Mouse (Mus musculus) common myeloid progenitor, adult 5-6 weeks (primary cell): Measurements from ENCODE around the gene Ncoa3. TPM values are rescaled to one million over a fixed set of nuclear protein-coding genes. Genes with fewer than 3 reads are reported as not detected.

ENCODE experiments used
- ATAC-seq: replicated peaks from 2 replicates; pipeline ENCODE4 v1.8.0; 2016; ENCODE audit warnings: low read depth, mild to moderate bottlenecking, moderate TSS enrichment, inconsistent platforms; ENCODE audit not compliant: poor library complexity, severe bottlenecking
- total RNA-seq: library from RNA; stranded (forward); fragments of 200-1000, 187-1606 nt; gene quantifications from 2 replicates; pipeline ENCODE4 v1.2.3, GENCODE M21; 2017

The Ncoa3 gene
- total RNA-seq, 1 experiment from 2014 or later: 39.7 TPM

DNA sequence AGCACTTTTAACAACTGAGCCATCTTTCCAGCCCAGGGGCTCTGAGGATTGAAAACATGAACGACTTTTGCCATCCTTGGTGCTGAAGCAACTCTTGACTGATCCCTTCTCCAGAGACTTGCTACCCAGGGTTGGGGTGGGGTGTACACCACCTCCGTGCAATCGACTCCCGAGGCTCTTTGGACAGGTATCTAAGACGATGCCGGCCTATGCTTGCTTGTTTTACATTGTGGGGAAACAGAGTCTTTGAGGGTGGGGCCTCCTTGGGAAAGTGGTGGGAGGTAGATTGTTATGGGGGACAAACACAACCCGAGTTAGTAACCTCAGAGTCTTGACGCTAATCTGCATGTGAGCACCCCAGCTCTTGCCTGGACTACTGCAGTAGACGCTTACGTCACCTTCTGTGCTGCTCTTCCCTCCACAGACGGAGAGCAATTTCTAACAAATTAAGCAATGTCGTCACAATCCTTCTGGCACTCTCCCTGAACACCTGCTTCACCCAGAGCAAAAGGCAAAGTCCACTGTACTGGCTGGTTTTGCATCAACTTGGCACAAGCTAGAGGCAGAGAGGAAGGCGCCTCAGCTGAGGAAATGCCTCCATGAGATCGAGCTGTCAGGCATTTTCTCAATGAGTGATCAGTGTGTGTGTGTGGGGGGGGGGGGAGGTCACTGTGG is 129.4 kb downstream of the Ncoa3 start:
- ATAC-seq: no peak

DNA sequence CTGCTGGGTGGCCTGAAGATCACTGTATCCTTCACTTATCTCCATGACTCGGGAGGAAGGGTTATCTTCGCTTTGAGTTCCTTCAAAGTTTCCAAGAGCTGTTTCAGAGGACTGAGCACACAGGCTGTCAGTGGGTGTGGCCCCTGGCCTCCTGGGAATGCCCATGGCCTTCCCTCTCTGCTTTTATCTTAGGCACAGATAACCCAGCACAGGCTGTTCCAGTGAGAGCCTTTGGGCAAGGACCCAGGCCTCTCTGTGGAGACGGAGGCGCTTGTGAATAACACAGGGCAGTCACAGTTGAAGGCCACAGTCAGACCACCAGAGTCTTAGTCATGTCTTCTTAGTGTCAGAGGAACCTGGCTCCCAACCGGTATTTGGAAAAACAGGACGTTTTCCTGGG is 130.3 kb downstream of the Ncoa3 start:
- ATAC-seq: no peak

Other genes starting within 250 kb of the Ncoa3 start
- gene Zmynd8, start 93.6 kb upstream of the Ncoa3 start, total RNA-seq: 34.6 and 55.9 TPM in 2 replicates
- 0.41 and 1.1 TPM in 2 replicates for gene Sulf2, start 163.0 kb downstream of the Ncoa3 start, total RNA-seq